Mouse (Mus musculus) testis, adult 2 months (tissue): ENCODE measurements around the gene Efhc1.

Experiments used
- CTCF ChIP-seq: fragments of 200-500 bp; IDR thresholded peaks from 2 replicates; pipeline ENCODE4 v1.5.1; 2012; ENCODE audit warnings: low read depth, mild to moderate bottlenecking, inconsistent platforms, low read length, moderate library complexity; ENCODE audit not compliant: control insufficient read depth, insufficient read depth, insufficient replicate concordance
- POLR2A ChIP-seq: fragments of 200-500 bp; IDR thresholded peaks from 2 replicates; pipeline ENCODE4 v1.6.1; 2012; ENCODE audit warnings: low read depth, mild to moderate bottlenecking, inconsistent platforms, low read length, moderate library complexity; ENCODE audit not compliant: control insufficient read depth

- TF ChIP-seq POLR2A (no peak), CTCF (no peak)
These were observed 30.3 kb upstream of the Efhc1 start for GRCm38 (mm10) chr1:20921081-20921528.
